Mouse (Mus musculus): ENCODE data around the gene Rcsd1. TPM values are rescaled to one million over a fixed set of nuclear protein-coding genes. Genes with fewer than 3 reads are reported as not detected.
A peak's percentile ranks its signal among the peaks of the same experiment; 100 is the strongest.

Rcsd1 gene
- polyA plus RNA-seq, 1 experiment from 2014 or later, result 10.3 TPM

GRCm38 (mm10) chr1:165625058-165625457, 84.5 kb downstream of the Rcsd1 start:
- no peak for DNase-seq (ENCODE audit: low spot score)
- Histone ChIP-seq H3K27ac (replicated peaks) (no peak overlapping the region), H3K4me1 (peaks cover 13% of the 10 kb centered on the region), H3K27me3 (replicated peaks; ENCODE audit: low read depth, poor library complexity, severe bottlenecking) (no peaks in the 10 kb centered on the region), H3K4me3 (no peak overlapping the region), H3K36me3 (replicated peaks) (peaks cover 41% of the 10 kb centered on the region), H3K9me3 (no peaks in the 10 kb centered on the region)
- WGBS, result 89% methylated on average over 5 of the region's 5 CpGs

- no peak overlapping the region for H3K4me3 ChIP-seq
- DNase-seq (ENCODE audit: low spot score), result no peak
- 0 out of 2 replicates have a peak, but pooled peaks cover 3% of the 10 kb centered on the region for H3K9me3 ChIP-seq
- peaks cover 33% of the 10 kb centered on the region for H3K4me1 ChIP-seq
- peaks cover 51% of the 10 kb centered on the region for H3K36me3 ChIP-seq (replicated peaks)
- H3K27ac ChIP-seq (replicated peaks), result peak overlapping the region; percentile 68; the same call in 1 of the 2 replicates
- 62% methylated on average over 9 of the region's 9 CpGs for WGBS
- no peaks in the 10 kb centered on the region for H3K27me3 ChIP-seq (replicated peaks; ENCODE audit: low read depth, poor library complexity, severe bottlenecking)
These were observed 91.3 kb downstream of the Rcsd1 start for GRCm38 (mm10) chr1:165618201-165618624.

- H3K36me3 ChIP-seq (replicated peaks), result peaks cover 44% of the 10 kb centered on the region
- H3K4me1 ChIP-seq, result peaks cover 40% of the 10 kb centered on the region
- peak overlapping the region; percentile 31; the same call in 1 of the 2 replicates for H3K4me3 ChIP-seq
- H3K27me3 ChIP-seq (replicated peaks; ENCODE audit: low read depth, poor library complexity, severe bottlenecking), result no peaks in the 10 kb centered on the region
- peak overlapping the region; percentile 68 for H3K27ac ChIP-seq (replicated peaks)
- WGBS, result 14% methylated on average over 15 of the region's 15 CpGs
- DNase-seq (ENCODE audit: low spot score), result peak; percentile 52
- H3K9me3 ChIP-seq, result 0 out of 2 replicates have a peak, but pooled peaks cover 3% of the 10 kb centered on the region
These were observed 92.2 kb downstream of the Rcsd1 start for GRCm38 (mm10) chr1:165617166-165617891.

- WGBS, result 32% methylated on average over 7 of the region's 7 CpGs
- H3K27ac ChIP-seq (replicated peaks), result peak overlapping the region; percentile 68
- 0 out of 2 replicates have a peak overlapping the region, but pooled peaks have one; percentile 31 for H3K4me3 ChIP-seq
- H3K27me3 ChIP-seq (replicated peaks; ENCODE audit: low read depth, poor library complexity, severe bottlenecking), result no peaks in the 10 kb centered on the region
- DNase-seq (ENCODE audit: low spot score), result no peak
- H3K36me3 ChIP-seq (replicated peaks), result peaks cover 41% of the 10 kb centered on the region
- peaks cover 44% of the 10 kb centered on the region for H3K4me1 ChIP-seq
- H3K9me3 ChIP-seq, result 0 out of 2 replicates have a peak, but pooled peaks cover 3% of the 10 kb centered on the region
These were observed 92.9 kb downstream of the Rcsd1 start for GRCm38 (mm10) chr1:165616652-165617051.

GRCm38 (mm10) chr1:165614793-165615192, 94.8 kb downstream of the Rcsd1 start:
- no peak for DNase-seq (ENCODE audit: low spot score)
- Histone ChIP-seq H3K27ac (replicated peaks) (no peak overlapping the region), H3K4me1 (peaks cover 59% of the 10 kb centered on the region), H3K36me3 (replicated peaks) (peaks cover 31% of the 10 kb centered on the region), H3K9me3 (0 out of 2 replicates have a peak, but pooled peaks cover 3% of the 10 kb centered on the region), H3K4me3 (no peak overlapping the region), H3K27me3 (replicated peaks; ENCODE audit: low read depth, poor library complexity, severe bottlenecking) (no peaks in the 10 kb centered on the region)
- 89% methylated on average over 3 of the region's 3 CpGs for WGBS

- WGBS, result 84% methylated on average over 4 of the region's 4 CpGs
- no peak for DNase-seq (ENCODE audit: low spot score)
These were observed 95.6 kb downstream of the Rcsd1 start for GRCm38 (mm10) chr1:165613926-165614325.

GRCm38 (mm10) chr1:165612714-165613113, 96.8 kb downstream of the Rcsd1 start:
- 65% methylated on average over 5 of the region's 5 CpGs for WGBS
- H3K9me3 ChIP-seq, result 0 out of 2 replicates have a peak, but pooled peaks cover 3% of the 10 kb centered on the region
- peaks cover 40% of the 10 kb centered on the region for H3K36me3 ChIP-seq (replicated peaks)
- H3K4me3 ChIP-seq, result no peak overlapping the region
- no peak for DNase-seq (ENCODE audit: low spot score)
- H3K27me3 ChIP-seq (replicated peaks; ENCODE audit: low read depth, poor library complexity, severe bottlenecking), result no peaks in the 10 kb centered on the region
- peaks cover 58% of the 10 kb centered on the region for H3K4me1 ChIP-seq
- H3K27ac ChIP-seq (replicated peaks), result no peak overlapping the region

More at GRCm38 (mm10) chr1:165613926-165614325, 95.6 kb downstream of the Rcsd1 start:
- H3K27me3 ChIP-seq (replicated peaks; ENCODE audit: low read depth, poor library complexity, severe bottlenecking), result no peaks in the 10 kb centered on the region
- H3K4me3 ChIP-seq, result no peak overlapping the region
- H3K9me3 ChIP-seq, result 0 out of 2 replicates have a peak, but pooled peaks cover 3% of the 10 kb centered on the region
- H3K27ac ChIP-seq (replicated peaks), result no peak overlapping the region
- H3K4me1 ChIP-seq, result peaks cover 68% of the 10 kb centered on the region
- H3K36me3 ChIP-seq (replicated peaks), result peaks cover 31% of the 10 kb centered on the region

- WGBS, result 29% methylated on average over 9 of the region's 9 CpGs
- H3K36me3 ChIP-seq (replicated peaks), result peaks cover 54% of the 10 kb centered on the region
- no peak overlapping the region for H3K4me3 ChIP-seq
- no peaks in the 10 kb centered on the region for H3K27me3 ChIP-seq (replicated peaks; ENCODE audit: low read depth, poor library complexity, severe bottlenecking)
- H3K9me3 ChIP-seq, result 0 out of 2 replicates have a peak, but pooled peaks cover 3% of the 10 kb centered on the region
- peaks cover 41% of the 10 kb centered on the region for H3K4me1 ChIP-seq
- H3K27ac ChIP-seq (replicated peaks), result peak overlapping the region; percentile 61
- no peak for DNase-seq (ENCODE audit: low spot score)
These were observed 99.1 kb downstream of the Rcsd1 start for GRCm38 (mm10) chr1:165610321-165610999.

GRCm38 (mm10) chr1:165609495-165610320, 99.8 kb downstream of the Rcsd1 start:
- H3K36me3 ChIP-seq (replicated peaks), result peaks cover 54% of the 10 kb centered on the region
- WGBS, result 53% methylated on average over 7 of the region's 7 CpGs
- no peaks in the 10 kb centered on the region for H3K27me3 ChIP-seq (replicated peaks; ENCODE audit: low read depth, poor library complexity, severe bottlenecking)
- no peak overlapping the region for H3K4me3 ChIP-seq
- no peaks in the 10 kb centered on the region for H3K9me3 ChIP-seq
- DNase-seq (ENCODE audit: low spot score), result no peak
- no peak overlapping the region; the same call in 1 of the 2 replicates for H3K27ac ChIP-seq (replicated peaks)
- peaks cover 41% of the 10 kb centered on the region for H3K4me1 ChIP-seq

GRCm38 (mm10) chr1:165608904-165609303, 100.7 kb downstream of the Rcsd1 start:
- Histone ChIP-seq H3K27ac (replicated peaks) (no peak overlapping the region), H3K27me3 (replicated peaks; ENCODE audit: low read depth, poor library complexity, severe bottlenecking) (no peaks in the 10 kb centered on the region), H3K4me3 (no peak overlapping the region), H3K9me3 (no peaks in the 10 kb centered on the region), H3K4me1 (peaks cover 41% of the 10 kb centered on the region), H3K36me3 (replicated peaks) (peaks cover 54% of the 10 kb centered on the region)
- 68% methylated on average over 4 of the region's 4 CpGs for WGBS
- DNase-seq (ENCODE audit: low spot score), result no peak

- Histone ChIP-seq H3K27me3 (replicated peaks; ENCODE audit: low read depth, poor library complexity, severe bottlenecking) (no peaks in the 10 kb centered on the region), H3K4me1 (peaks cover 20% of the 10 kb centered on the region), H3K27ac (replicated peaks) (no peak overlapping the region), H3K4me3 (no peak overlapping the region), H3K9me3 (no peaks in the 10 kb centered on the region), H3K36me3 (replicated peaks) (peaks cover 77% of the 10 kb centered on the region)
- WGBS, result 93% methylated on average over 6 of the region's 6 CpGs
- no peak for DNase-seq (ENCODE audit: low spot score)
These were observed 103.8 kb downstream of the Rcsd1 start for GRCm38 (mm10) chr1:165605774-165606173.

- WGBS, result 91% methylated on average over 3 of the region's 3 CpGs
- Histone ChIP-seq H3K4me1 (peaks cover 14% of the 10 kb centered on the region), H3K9me3 (no peaks in the 10 kb centered on the region), H3K27me3 (replicated peaks; ENCODE audit: low read depth, poor library complexity, severe bottlenecking) (no peaks in the 10 kb centered on the region), H3K4me3 (no peak overlapping the region), H3K36me3 (replicated peaks) (peaks cover 78% of the 10 kb centered on the region), H3K27ac (replicated peaks) (no peak overlapping the region)
- DNase-seq (ENCODE audit: low spot score), result no peak
These were observed 104.4 kb downstream of the Rcsd1 start for GRCm38 (mm10) chr1:165605108-165605507.

Measured in embryonic facial prominence, embryonic 10.5 days (tissue).